Mouse (Mus musculus) forebrain, postnatal 0 days (tissue): ENCODE data around the gene Rer1. TPM values are rescaled to one million over a fixed set of nuclear protein-coding genes. Genes with fewer than 3 reads are reported as not detected.

ENCODE experiments used
- ATAC-seq: fragments of 200-750 bp; cut with Nextera tagmentation; 2 replicates; pipeline ENCODE4 v1.8.0; 2017; ENCODE audit warnings: mild to moderate bottlenecking, moderate library complexity
- DNase-seq: peaks from one replicate; pipeline ENCODE4 v3.0.0-alpha.2; 2015
- H3K27ac ChIP-seq: fragments of 300-500 bp; sonication (generic); 2 replicates; pipeline ENCODE4 v1.5.1; 2014; ENCODE audit warnings: low read depth, mild to moderate bottlenecking, antibody characterized with exemption, low read length, moderate library complexity, mixed read lengths
- H3K27me3 ChIP-seq: fragments of 300-500 bp; sonication (generic); 2 replicates; pipeline ENCODE4 v1.6.1; 2014; ENCODE audit warnings: mild to moderate bottlenecking, low read length, mixed read lengths; ENCODE audit not compliant: insufficient read depth
- H3K36me3 ChIP-seq: fragments of 300-500 bp; sonication (generic); 2 replicates; pipeline ENCODE4 v1.6.1; 2014; ENCODE audit warnings: mild to moderate bottlenecking, moderate library complexity; ENCODE audit not compliant: insufficient read depth
- H3K4me1 ChIP-seq: fragments of 300-500 bp; sonication (generic); 2 replicates; pipeline ENCODE4 v1.6.1; 2014; ENCODE audit warnings: antibody characterized with exemption; ENCODE audit not compliant: insufficient read depth
- H3K4me2 ChIP-seq: fragments of 300-500 bp; sonication (generic); 2 replicates; pipeline ENCODE4 v1.6.1; 2014; ENCODE audit warnings: low read depth, mild to moderate bottlenecking, moderate library complexity
- H3K4me3 ChIP-seq: fragments of 300-500 bp; sonication (generic); 2 replicates; pipeline ENCODE4 v1.5.1; 2014; ENCODE audit warnings: low read depth, low read length, mixed read lengths
- H3K9ac ChIP-seq: fragments of 300-500 bp; sonication (generic); 2 replicates; pipeline ENCODE4 v1.6.1; 2014; ENCODE audit warnings: mild to moderate bottlenecking
- H3K9me3 ChIP-seq: fragments of 300-500 bp; sonication (generic); 2 replicates; pipeline ENCODE4 v1.6.1; 2016; ENCODE audit warnings: low read length
- CTCF ChIP-seq: sonication (generic); IDR thresholded peaks from 2 replicates; pipeline ENCODE4 v1.5.1; 2016; ENCODE audit warnings: antibody characterized with exemption, control low read depth, low read depth
- WGBS: fragments of 180-500 bp; shearing (Covaris S2); extraction: QIAGEN DNeasy Blood & Tissue Kit; methylation state at CpG from one replicate; pipeline ENCODE4 v1.1.7; 2014; 5-methylcytosine and 5-hydroxymethylcytosine counted together
- polyA plus RNA-seq: library from polyadenylated mRNA; unstranded; fragments of >200 nt; fragmentation: Nextera tagmentation; extraction: Ambion mirVana; gene quantifications from 2 replicates; pipeline ENCODE4 v1.2.1, GENCODE M21; 2015
- total RNA-seq: library from RNA; depleted of rRNA; stranded (reverse); fragments of >200 nt; gene quantifications from 2 replicates; pipeline ENCODE4 v1.2.3, GENCODE M21; 2014

Gene Rer1
- total and polyA plus RNA-seq, 2 experiments from 2014 or later = 92.4 to 136 TPM

DNA sequence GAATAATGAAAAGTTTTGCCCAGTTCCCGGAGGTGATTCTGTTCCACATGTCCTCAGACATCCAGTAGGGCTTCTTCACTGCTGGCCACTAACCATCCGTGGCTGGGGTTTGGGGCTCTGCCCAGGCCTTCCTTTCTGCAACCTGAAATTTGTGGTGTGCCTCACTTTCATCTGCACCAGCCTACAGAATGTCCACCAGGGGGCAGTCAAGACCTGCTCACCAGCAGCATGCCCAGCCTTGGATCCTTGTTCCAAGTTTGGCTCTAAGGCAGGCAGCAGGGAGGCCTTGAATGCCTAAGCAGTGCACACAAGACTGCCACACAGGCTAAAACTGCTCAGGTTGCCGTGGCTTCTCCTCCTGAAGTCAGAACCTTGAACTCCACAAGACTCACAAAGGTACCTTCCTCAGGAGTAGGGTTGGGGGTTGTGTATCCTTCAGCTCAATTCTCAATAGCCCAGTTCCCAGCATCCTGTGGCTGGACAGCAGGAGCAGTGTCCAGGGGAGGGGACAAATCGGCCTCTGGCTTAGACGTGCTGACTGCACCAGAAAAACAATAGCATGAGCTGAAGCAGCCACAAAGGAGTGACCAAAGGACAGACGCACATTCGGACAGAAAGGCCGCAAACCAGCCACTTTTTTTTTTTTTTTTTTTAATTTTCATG lies 9.2 kb upstream of the Rer1 start:
- H3K4me2 ChIP-seq = no peak overlapping the region
- H3K4me3 ChIP-seq = no peak overlapping the region
- peak; percentile 100 for TF ChIP-seq CTCF
- DNase-seq (peak; percentile 94), ATAC-seq (peak; percentile 94)
- H3K27me3 ChIP-seq = no peaks in the 10 kb centered on the region
- H3K36me3 ChIP-seq = peaks cover 5% of the 10 kb centered on the region; the same call in 1 of the 2 replicates
- H3K27ac ChIP-seq = peak overlapping the region; percentile 40; the same call in 1 of the 2 replicates
- H3K9me3 ChIP-seq = no peaks in the 10 kb centered on the region
- WGBS = 34% methylated on average over 8 of the region's 8 CpGs
- no peak overlapping the region for H3K9ac ChIP-seq
- no peaks in the 10 kb centered on the region for H3K4me1 ChIP-seq

- Histone ChIP-seq H3K27me3 (no peaks in the 10 kb centered on the region), H3K9ac (no peak overlapping the region), H3K4me2 (no peak overlapping the region), H3K9me3 (no peaks in the 10 kb centered on the region), H3K4me3 (no peak overlapping the region), H3K4me1 (no peaks in the 10 kb centered on the region), H3K27ac (no peak overlapping the region), H3K36me3 (peaks cover 5% of the 10 kb centered on the region; the same call in 1 of the 2 replicates)
- ATAC-seq = no peak
- WGBS = 73% methylated on average over 3 of the region's 3 CpGs
- no peak for DNase-seq
- TF ChIP-seq CTCF = peak; percentile 64
These were observed 8.4 kb upstream of the Rer1 start for GRCm38 (mm10) chr4:155094565-155094964.

DNA sequence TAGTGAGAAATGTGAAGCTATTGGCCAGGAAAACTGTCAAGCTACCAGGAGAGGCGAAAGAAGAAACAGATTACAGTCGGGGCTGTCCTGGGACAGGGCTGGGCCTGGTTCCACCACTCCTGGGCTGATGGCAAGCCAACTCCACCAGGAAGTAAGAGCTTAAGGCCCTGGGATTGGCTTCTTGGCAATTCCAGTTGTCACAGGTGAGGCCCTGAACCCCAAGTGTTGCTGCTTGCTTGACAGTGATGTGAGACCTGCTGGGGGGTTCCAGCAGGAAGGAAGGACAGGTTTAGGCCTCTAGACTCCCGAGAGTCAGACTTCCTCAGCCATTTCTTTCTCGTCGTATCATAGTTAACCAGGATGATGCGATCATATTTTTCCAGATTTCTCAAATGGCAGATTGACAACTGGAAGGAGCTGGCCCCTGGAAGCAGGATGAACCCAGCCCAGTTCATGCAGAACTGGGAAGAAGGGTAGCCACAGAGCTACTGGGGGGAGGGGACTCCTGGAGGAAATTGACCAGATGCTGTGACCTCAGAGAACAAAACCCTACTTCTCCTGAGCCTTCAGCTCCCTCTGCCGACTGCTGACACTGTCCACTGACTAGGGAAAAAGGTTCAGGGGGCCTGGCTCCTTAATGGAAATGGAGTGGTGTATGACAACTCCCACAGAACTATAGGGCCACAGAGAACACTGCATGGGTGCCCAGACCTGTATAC lies 7.4 kb upstream of the Rer1 start:
- Histone ChIP-seq H3K27ac (no peak overlapping the region), H3K4me1 (no peaks in the 10 kb centered on the region), H3K27me3 (no peaks in the 10 kb centered on the region), H3K4me2 (no peak overlapping the region), H3K4me3 (no peak overlapping the region), H3K36me3 (peaks cover 5% of the 10 kb centered on the region; the same call in 1 of the 2 replicates), H3K9ac (no peak overlapping the region), H3K9me3 (no peaks in the 10 kb centered on the region)
- ATAC-seq = no peak
- WGBS = 84% methylated on average over 7 of the region's 7 CpGs
- no peak for TF ChIP-seq CTCF
- no peak for DNase-seq

DNA sequence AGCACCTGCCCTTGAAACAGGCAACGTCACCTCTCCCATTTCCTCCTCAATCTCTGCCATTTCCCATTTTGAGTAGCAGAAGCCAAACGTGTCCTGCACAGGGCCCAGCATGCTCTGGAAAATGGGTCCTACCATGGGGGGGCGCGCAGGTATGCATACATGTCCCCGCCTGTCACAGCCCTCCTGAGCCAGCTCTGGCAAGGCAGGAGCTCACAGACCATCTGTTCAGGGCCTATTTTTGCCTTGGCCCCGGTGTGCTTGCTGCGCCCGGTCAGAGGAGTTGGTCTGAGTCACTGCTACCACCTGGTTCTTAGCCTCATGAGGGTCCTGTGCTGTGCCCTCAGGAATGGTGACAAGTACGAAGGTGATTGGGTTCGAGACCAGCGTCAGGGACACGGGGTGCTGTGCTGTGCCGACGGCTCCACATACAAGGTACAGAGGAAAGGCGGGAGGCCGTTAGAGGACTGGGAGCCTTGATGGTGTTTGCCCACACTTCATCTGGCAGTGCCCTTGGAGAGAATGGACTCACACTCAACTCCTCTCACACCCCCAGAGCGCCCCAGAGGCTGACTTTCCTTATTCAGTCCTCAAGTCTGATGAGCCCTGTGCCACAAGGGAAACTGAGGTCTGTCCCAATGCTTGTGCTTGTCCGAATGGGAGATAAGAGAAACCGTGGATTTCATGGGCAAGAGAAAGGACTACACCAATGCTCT lies 6.7 kb upstream of the Rer1 start:
- Histone ChIP-seq H3K27ac (no peak overlapping the region), H3K9me3 (no peaks in the 10 kb centered on the region), H3K27me3 (no peaks in the 10 kb centered on the region), H3K4me2 (no peak overlapping the region), H3K9ac (no peak overlapping the region), H3K4me1 (no peaks in the 10 kb centered on the region), H3K4me3 (no peak overlapping the region), H3K36me3 (peaks cover 5% of the 10 kb centered on the region; the same call in 1 of the 2 replicates)
- no peak for DNase-seq
- no peak for TF ChIP-seq CTCF
- 92% methylated on average over 19 of the region's 19 CpGs for WGBS
- no peak for ATAC-seq

GRCm38 (mm10) chr4:155090688-155091449 lies 4.7 kb upstream of the Rer1 start:
- no peaks in the 10 kb centered on the region for H3K27me3 ChIP-seq
- peaks cover 5% of the 10 kb centered on the region; the same call in 1 of the 2 replicates for H3K36me3 ChIP-seq
- no peak for TF ChIP-seq CTCF
- H3K9me3 ChIP-seq = no peaks in the 10 kb centered on the region
- WGBS = 94% methylated on average over 13 of the region's 13 CpGs
- peaks cover 5% of the 10 kb centered on the region; the same call in 1 of the 2 replicates for H3K4me1 ChIP-seq
- no peak overlapping the region for H3K27ac ChIP-seq
- no peak for DNase-seq
- no peak overlapping the region for H3K9ac ChIP-seq
- no peak overlapping the region for H3K4me3 ChIP-seq
- no peak for ATAC-seq
- H3K4me2 ChIP-seq = no peak overlapping the region

- Histone ChIP-seq H3K4me3 (no peak overlapping the region), H3K36me3 (peaks cover 5% of the 10 kb centered on the region; the same call in 1 of the 2 replicates), H3K4me1 (peaks cover 7% of the 10 kb centered on the region), H3K27me3 (no peaks in the 10 kb centered on the region), H3K9ac (no peak overlapping the region), H3K4me2 (no peak overlapping the region), H3K27ac (no peak overlapping the region), H3K9me3 (no peaks in the 10 kb centered on the region)
- DNase-seq = no peak
- ATAC-seq = no peak
- WGBS = 97% methylated on average over 4 of the region's 4 CpGs
- TF ChIP-seq CTCF = no peak
These were observed 4.0 kb upstream of the Rer1 start for GRCm38 (mm10) chr4:155090147-155090546.
